Mouse (Mus musculus): ENCODE measurements around the gene Zfp692.

- TF ChIP-seq POLR2A (IDR thresholded peaks at IDR 0.05; ENCODE audit: borderline replicate concordance, low read depth, low read length) (no peak), CTCF (IDR thresholded peaks at IDR 0.05; ENCODE audit: low read depth, low read length) (no peak)
Measured at GRCm38 (mm10) chr11:58354476-58354875, 47.6 kb downstream of the Zfp692 start.
